Mouse (Mus musculus) olfactory bulb, adult 2 months (tissue): ENCODE data around the gene Slc7a1. TPM values are rescaled to one million over a fixed set of nuclear protein-coding genes. Genes with fewer than 3 reads are reported as not detected.

Experiments
- H3K27ac ChIP-seq: fragments of 200-500 bp; 2 replicates; pipeline ENCODE4 v1.5.1; 2012; ENCODE audit warnings: low read depth, low read length; ENCODE audit not compliant: insufficient read depth
- H3K4me1 ChIP-seq: fragments of 200-500 bp; 2 replicates; pipeline ENCODE4 v1.6.1; 2012; ENCODE audit warnings: low read length; ENCODE audit not compliant: control insufficient read depth, insufficient read depth
- H3K4me3 ChIP-seq: fragments of 200-500 bp; 2 replicates; pipeline ENCODE4 v1.5.1; 2012; ENCODE audit warnings: mild to moderate bottlenecking, low read depth, low read length, moderate library complexity; ENCODE audit not compliant: insufficient read depth
- CTCF ChIP-seq: fragments of 200-500 bp; IDR thresholded peaks from 2 replicates; pipeline ENCODE4 v1.5.1; 2012; ENCODE audit warnings: low read depth, mild to moderate bottlenecking, low read length, moderate library complexity; ENCODE audit not compliant: insufficient read depth
- POLR2A ChIP-seq: fragments of 200-500 bp; IDR thresholded peaks from 2 replicates; pipeline ENCODE4 v1.6.1; 2012; ENCODE audit warnings: mild to moderate bottlenecking, low read depth, low read length, moderate library complexity; ENCODE audit not compliant: insufficient read depth
- WGBS: fragments of 180-500 bp; shearing (Covaris S2); methylation state at CpG from one replicate; pipeline ENCODE4 v1.1.7; 2018; 5-methylcytosine and 5-hydroxymethylcytosine counted together
- polyA plus RNA-seq: library from polyadenylated mRNA; stranded (reverse); fragments of >200 nt; gene quantifications from 2 replicates; pipeline ENCODE4 v1.2.4, GENCODE M21; 2012; ENCODE audit warnings: low replicate concordance; ENCODE audit not compliant: missing spikeins, insufficient read depth, insufficient read length

Gene Slc7a1
- polyA plus RNA-seq, 1 experiment = not detected

GRCm38 (mm10) chr5:148292862-148293261 is 106.8 kb downstream of the Slc7a1 start:
- Histone ChIP-seq H3K4me3 (no peak overlapping the region), H3K27ac (no peak overlapping the region), H3K4me1 (0 out of 2 replicates have a peak, but pooled peaks cover 4% of the 10 kb centered on the region)
- 86% methylated on average over 7 of the region's 7 CpGs for WGBS
- TF ChIP-seq POLR2A (no peak), CTCF (no peak)

- H3K4me1 ChIP-seq = 0 out of 2 replicates have a peak, but pooled peaks cover 4% of the 10 kb centered on the region
- H3K4me3 ChIP-seq = no peak overlapping the region
- no peak for TF ChIP-seq POLR2A
- TF ChIP-seq CTCF = no peak
- no peak overlapping the region for H3K27ac ChIP-seq
- WGBS = 43% methylated on average over 7 of the region's 7 CpGs
These were observed 109.8 kb downstream of the Slc7a1 start for GRCm38 (mm10) chr5:148289951-148290350.

GRCm38 (mm10) chr5:148288804-148289203 is 110.9 kb downstream of the Slc7a1 start:
- Histone ChIP-seq H3K4me1 (0 out of 2 replicates have a peak, but pooled peaks cover 4% of the 10 kb centered on the region), H3K27ac (no peak overlapping the region), H3K4me3 (no peak overlapping the region)
- 73% methylated on average over 18 of the region's 18 CpGs for WGBS
- no peak for TF ChIP-seq POLR2A
- 0 out of 2 replicates have a peak, but pooled peaks have one; percentile 7 for TF ChIP-seq CTCF

- WGBS = 93% methylated on average over 5 of the region's 5 CpGs
- TF ChIP-seq CTCF = no peak
- no peak for TF ChIP-seq POLR2A
- Histone ChIP-seq H3K27ac (no peak overlapping the region), H3K4me3 (no peak overlapping the region), H3K4me1 (0 out of 2 replicates have a peak, but pooled peaks cover 4% of the 10 kb centered on the region)
These were observed 112.2 kb downstream of the Slc7a1 start for GRCm38 (mm10) chr5:148287529-148287928.

- Histone ChIP-seq H3K27ac (no peak overlapping the region), H3K4me1 (peaks cover 7% of the 10 kb centered on the region; the same call in 1 of the 2 replicates), H3K4me3 (no peak overlapping the region)
- TF ChIP-seq POLR2A (no peak), CTCF (no peak)
- WGBS = 60% methylated on average over 3 of the region's 3 CpGs
These were observed 116.1 kb downstream of the Slc7a1 start for GRCm38 (mm10) chr5:148283584-148283983.

- whole genome bisulfite sequencing = 43% methylated on average over 2 of the region's 2 CpGs
- H3K27ac ChIP-seq = no peak overlapping the region
- peaks cover 6% of the 10 kb centered on the region; the same call in 1 of the 2 replicates for H3K4me1 ChIP-seq
These were observed 116.5 kb downstream of the Slc7a1 start for GRCm38 (mm10) chr5:148283177-148283576.

GRCm38 (mm10) chr5:148282631-148283030 is 117.1 kb downstream of the Slc7a1 start:
- 89% methylated on average over 5 of the region's 5 CpGs for WGBS
- H3K4me3 ChIP-seq = no peak overlapping the region
- peaks cover 6% of the 10 kb centered on the region; the same call in 1 of the 2 replicates for H3K4me1 ChIP-seq
- H3K27ac ChIP-seq = no peak overlapping the region
- TF ChIP-seq POLR2A (no peak), CTCF (no peak)

More at GRCm38 (mm10) chr5:148283177-148283576, 116.5 kb downstream of the Slc7a1 start:
- no peak for TF ChIP-seq POLR2A
- TF ChIP-seq CTCF = no peak
- H3K4me3 ChIP-seq = no peak overlapping the region

- no peak for TF ChIP-seq CTCF
- Histone ChIP-seq H3K4me1 (peaks cover 6% of the 10 kb centered on the region; the same call in 1 of the 2 replicates), H3K4me3 (no peak overlapping the region), H3K27ac (no peak overlapping the region)
- 88% methylated on average over 6 of the region's 6 CpGs for WGBS
These were observed 117.6 kb downstream of the Slc7a1 start for GRCm38 (mm10) chr5:148282093-148282492.

GRCm38 (mm10) chr5:148280321-148280720 is 119.4 kb downstream of the Slc7a1 start:
- peaks cover 6% of the 10 kb centered on the region; the same call in 1 of the 2 replicates for H3K4me1 ChIP-seq
- no peak for TF ChIP-seq POLR2A
- TF ChIP-seq CTCF = no peak
- WGBS = 88% methylated on average over 5 of the region's 5 CpGs
- H3K27ac ChIP-seq = no peak overlapping the region
- H3K4me3 ChIP-seq = no peak overlapping the region

GRCm38 (mm10) chr5:148278233-148278632 is 121.5 kb downstream of the Slc7a1 start:
- H3K27ac ChIP-seq = no peak overlapping the region
- TF ChIP-seq POLR2A (no peak), CTCF (no peak)
- no peak overlapping the region for H3K4me3 ChIP-seq
- peaks cover 6% of the 10 kb centered on the region; the same call in 1 of the 2 replicates for H3K4me1 ChIP-seq
- 70% methylated on average over 8 of the region's 8 CpGs for WGBS

Other genes starting within 250 kb of the Slc7a1 start
- not detected in 2 replicates for gene Ubl3, start 152.9 kb upstream of the Slc7a1 start, polyA plus RNA-seq